Mouse (Mus musculus): Measurements from ENCODE around the gene Prrc2a. TPM values are rescaled to one million over a fixed set of nuclear protein-coding genes. Genes with fewer than 3 reads are reported as not detected.

Prrc2a gene
- polyA plus RNA-seq, 1 experiment, result 373 TPM

DNA sequence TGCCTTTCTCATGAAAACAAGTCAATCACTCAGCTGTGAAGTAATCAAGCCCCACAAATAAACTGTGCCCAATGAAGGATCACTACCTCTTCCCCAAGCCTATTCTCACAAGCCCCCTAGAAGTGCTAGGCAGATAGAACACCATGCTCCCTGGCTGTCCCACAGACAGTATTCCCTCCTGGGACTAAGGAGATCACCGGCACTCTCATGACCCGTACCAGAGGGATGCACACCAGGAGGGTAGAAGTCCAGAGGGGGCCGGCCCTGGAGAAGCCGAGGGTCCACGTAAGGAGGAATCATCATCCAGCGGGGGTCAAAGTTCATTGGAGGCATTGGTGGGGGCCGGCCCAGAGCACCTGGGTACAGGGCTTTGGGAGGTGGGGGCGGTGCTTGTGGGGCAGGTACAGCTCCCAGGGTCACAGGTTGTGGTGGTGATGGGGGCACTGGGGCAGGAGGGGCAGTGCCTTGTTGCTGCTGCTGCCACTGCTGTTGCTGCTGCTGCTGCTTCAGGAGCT lies 7.0 kb downstream of the Prrc2a start:
- peaks cover 13% of the 10 kb centered on the region for H3K4me1 ChIP-seq (ENCODE audit: control insufficient read depth, insufficient read depth, low read length)
- no peak for DNase-seq
- 93% methylated on average over 8 of the region's 8 CpGs for WGBS
- no peak for TF ChIP-seq POLR2A (IDR thresholded peaks at IDR 0.05; ENCODE audit: borderline replicate concordance, extremely low read depth, low read depth, low read length)
- no peak overlapping the region for H3K4me3 ChIP-seq (replicated peaks; ENCODE audit: extremely low read depth, low read depth, low read length)

DNA sequence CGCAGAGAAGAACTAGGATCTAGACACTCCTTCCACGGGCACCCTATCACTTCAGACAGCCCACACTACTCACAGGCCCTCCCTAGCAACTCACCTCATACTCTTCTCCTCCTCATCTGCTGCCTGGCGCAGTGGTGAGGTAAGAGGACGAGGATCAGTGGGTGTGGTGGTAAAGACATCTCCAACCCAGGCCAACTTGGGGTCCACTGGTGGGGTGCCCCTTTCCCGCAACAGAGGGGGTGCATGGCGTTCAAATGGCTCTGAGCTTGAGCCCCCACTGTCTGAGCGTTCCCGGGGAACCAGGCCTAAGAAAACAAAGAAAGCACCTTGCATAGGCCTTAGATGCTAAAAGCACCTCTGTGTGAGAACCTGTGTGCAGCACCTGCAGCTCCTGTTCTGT lies 7.4 kb downstream of the Prrc2a start:
- WGBS, result 87% methylated on average over 8 of the region's 8 CpGs
- Histone ChIP-seq H3K4me1 (ENCODE audit: control insufficient read depth, insufficient read depth, low read length) (peaks cover 8% of the 10 kb centered on the region), H3K4me3 (replicated peaks; ENCODE audit: extremely low read depth, low read depth, low read length) (no peak overlapping the region)
- no peak for DNase-seq
- TF ChIP-seq POLR2A (IDR thresholded peaks at IDR 0.05; ENCODE audit: borderline replicate concordance, extremely low read depth, low read depth, low read length) (no peak), CTCF (IDR thresholded peaks at IDR 0.05; ENCODE audit: insufficient read depth, low read length) (no peak)

DNA sequence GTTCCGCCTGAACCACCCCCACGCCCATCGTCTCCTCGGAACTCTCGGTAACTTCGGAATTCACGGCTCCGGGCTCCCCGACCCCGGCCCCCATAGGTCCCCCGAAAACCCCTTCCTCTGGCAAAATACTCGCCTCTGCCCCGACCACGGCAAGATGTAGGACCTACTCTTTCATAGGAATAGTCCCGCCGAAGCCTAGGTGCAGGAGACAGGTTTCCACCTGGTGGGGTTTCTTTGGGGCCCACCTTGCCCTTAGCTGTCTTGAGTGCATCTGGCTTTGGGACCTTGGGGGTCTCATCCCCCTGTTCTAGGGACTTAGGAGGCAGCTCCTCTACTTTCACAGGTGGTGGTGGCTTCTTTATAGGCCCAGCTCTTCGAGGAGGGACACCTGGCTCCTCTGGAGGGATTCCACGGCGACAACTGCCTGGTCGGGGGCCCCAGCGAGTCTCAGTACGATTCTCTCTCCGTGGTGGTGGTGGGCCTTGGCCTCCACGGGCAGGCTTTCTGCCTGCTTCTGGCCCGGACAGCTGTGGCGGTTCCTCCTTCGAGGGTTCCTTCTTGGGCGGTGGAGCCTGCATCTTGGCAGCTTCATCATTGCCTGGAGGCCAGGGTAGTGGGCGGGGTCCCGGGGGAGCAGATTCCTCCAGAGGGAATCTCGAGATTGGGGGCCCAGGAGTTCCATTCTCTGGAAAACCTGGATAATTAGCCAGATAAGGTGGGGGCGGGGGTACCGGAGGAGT lies 8.1 kb downstream of the Prrc2a start:
- TF ChIP-seq CTCF (IDR thresholded peaks at IDR 0.05; ENCODE audit: insufficient read depth, low read length), result no peak
- no peak for TF ChIP-seq POLR2A (IDR thresholded peaks at IDR 0.05; ENCODE audit: borderline replicate concordance, extremely low read depth, low read depth, low read length)
- no peak for DNase-seq
- Histone ChIP-seq H3K4me3 (replicated peaks; ENCODE audit: extremely low read depth, low read depth, low read length) (no peak overlapping the region), H3K4me1 (ENCODE audit: control insufficient read depth, insufficient read depth, low read length) (peaks cover 3% of the 10 kb centered on the region)
- 82% methylated on average over 33 of the region's 33 CpGs for WGBS

DNA sequence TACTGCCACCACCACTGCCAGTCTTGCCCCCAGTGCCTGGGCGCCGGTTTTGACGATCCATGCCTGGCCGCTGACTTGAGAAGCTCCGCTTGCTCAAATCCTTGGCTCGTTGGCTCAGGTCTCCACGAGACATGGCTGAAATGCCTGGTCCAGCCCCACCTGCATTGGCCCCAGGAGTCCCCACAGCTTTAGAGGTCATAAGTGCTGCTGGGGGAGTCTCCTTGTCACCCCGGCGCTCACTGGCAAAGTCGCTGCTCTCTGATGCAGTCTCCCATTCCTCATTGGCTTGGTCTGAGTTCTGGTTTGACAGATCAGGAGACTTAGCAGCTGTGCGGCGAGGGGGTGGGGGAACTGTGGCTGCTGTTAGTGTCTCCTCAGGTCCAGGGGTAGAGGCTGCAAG lies 9.2 kb downstream of the Prrc2a start:
- H3K4me1 ChIP-seq (ENCODE audit: control insufficient read depth, insufficient read depth, low read length), result no peaks in the 10 kb centered on the region
- DNase-seq, result no peak
- H3K4me3 ChIP-seq (replicated peaks; ENCODE audit: extremely low read depth, low read depth, low read length), result no peak overlapping the region
- no peak for TF ChIP-seq CTCF (IDR thresholded peaks at IDR 0.05; ENCODE audit: insufficient read depth, low read length)
- no peak for TF ChIP-seq POLR2A (IDR thresholded peaks at IDR 0.05; ENCODE audit: borderline replicate concordance, extremely low read depth, low read depth, low read length)
- WGBS, result 87% methylated on average over 12 of the region's 12 CpGs

DNA sequence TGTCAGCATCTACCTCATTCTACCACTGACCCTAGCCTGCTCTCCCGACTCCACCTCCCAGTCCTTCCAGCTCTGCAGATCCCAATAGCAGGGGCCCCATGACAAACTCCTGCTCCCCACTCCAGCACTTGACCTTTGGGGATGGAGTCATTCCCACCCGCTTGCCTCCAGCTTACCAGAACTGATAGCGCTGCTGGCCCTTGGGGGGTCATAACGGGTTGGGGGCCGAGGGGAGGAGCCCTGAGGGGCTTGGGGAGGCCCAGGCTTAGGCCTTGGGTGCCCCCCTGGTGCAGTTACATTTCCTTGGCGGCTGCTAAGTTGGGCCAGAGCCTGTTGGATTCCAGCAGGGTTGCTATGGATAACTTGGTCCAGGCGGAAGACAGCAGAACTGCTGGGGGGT lies 10.1 kb downstream of the Prrc2a start:
- TF ChIP-seq POLR2A (IDR thresholded peaks at IDR 0.05; ENCODE audit: borderline replicate concordance, extremely low read depth, low read depth, low read length) (no peak), CTCF (IDR thresholded peaks at IDR 0.05; ENCODE audit: insufficient read depth, low read length) (no peak)
- no peak for DNase-seq
- Histone ChIP-seq H3K4me3 (replicated peaks; ENCODE audit: extremely low read depth, low read depth, low read length) (no peak overlapping the region), H3K4me1 (ENCODE audit: control insufficient read depth, insufficient read depth, low read length) (no peaks in the 10 kb centered on the region)
- WGBS, result 82% methylated on average over 7 of the region's 7 CpGs

DNA sequence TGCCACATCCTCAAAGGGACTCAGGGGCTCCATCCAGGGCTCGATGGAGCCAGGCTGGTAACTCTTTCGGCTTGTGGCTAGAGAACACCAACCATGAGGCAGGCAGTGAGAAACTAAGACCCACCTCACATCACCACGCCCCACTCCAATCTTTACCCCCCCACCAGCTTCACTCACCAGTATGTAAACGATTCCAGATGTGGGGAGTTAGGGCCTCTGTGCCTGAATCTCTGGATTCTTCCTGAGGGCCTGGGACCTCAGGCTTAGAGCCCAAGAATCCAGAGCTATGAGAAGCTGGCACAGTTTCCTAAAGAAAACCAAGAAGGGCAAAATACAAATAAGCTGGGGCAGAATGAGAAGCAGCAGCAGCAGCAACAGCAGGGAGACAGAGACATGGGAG lies 10.8 kb downstream of the Prrc2a start:
- TF ChIP-seq CTCF (IDR thresholded peaks at IDR 0.05; ENCODE audit: insufficient read depth, low read length) (no peak), POLR2A (IDR thresholded peaks at IDR 0.05; ENCODE audit: borderline replicate concordance, extremely low read depth, low read depth, low read length) (no peak)
- H3K4me3 ChIP-seq (replicated peaks; ENCODE audit: extremely low read depth, low read depth, low read length), result no peak overlapping the region
- DNase-seq, result no peak
- no peaks in the 10 kb centered on the region for H3K4me1 ChIP-seq (ENCODE audit: control insufficient read depth, insufficient read depth, low read length)
- WGBS, result 77% methylated on average over 4 of the region's 4 CpGs

DNA sequence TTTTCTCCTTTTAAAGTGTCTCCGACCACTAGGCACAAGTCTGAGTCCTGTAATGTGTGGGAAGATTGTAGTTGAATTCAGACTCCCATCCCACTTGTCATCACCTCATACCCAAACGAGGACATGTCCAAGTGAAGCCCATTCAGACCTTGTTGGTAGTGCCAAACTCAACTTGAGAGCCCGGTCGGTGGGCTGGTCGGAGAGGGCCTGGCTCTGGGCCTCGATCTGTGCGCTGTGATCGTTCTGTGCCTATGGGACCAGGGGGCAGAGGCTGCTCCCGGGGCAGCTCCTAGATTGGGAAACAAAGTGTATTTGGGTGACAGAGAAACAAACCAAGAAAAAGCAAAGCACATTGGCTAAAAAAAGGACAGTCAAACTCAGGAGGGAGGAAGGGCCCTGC lies 11.6 kb downstream of the Prrc2a start:
- Histone ChIP-seq H3K4me3 (replicated peaks; ENCODE audit: extremely low read depth, low read depth, low read length) (no peak overlapping the region), H3K4me1 (ENCODE audit: control insufficient read depth, insufficient read depth, low read length) (no peaks in the 10 kb centered on the region)
- no peak for DNase-seq
- 85% methylated on average over 9 of the region's 9 CpGs for WGBS
- no peak for TF ChIP-seq CTCF (IDR thresholded peaks at IDR 0.05; ENCODE audit: insufficient read depth, low read length)
- no peak for TF ChIP-seq POLR2A (IDR thresholded peaks at IDR 0.05; ENCODE audit: borderline replicate concordance, extremely low read depth, low read depth, low read length)

DNA sequence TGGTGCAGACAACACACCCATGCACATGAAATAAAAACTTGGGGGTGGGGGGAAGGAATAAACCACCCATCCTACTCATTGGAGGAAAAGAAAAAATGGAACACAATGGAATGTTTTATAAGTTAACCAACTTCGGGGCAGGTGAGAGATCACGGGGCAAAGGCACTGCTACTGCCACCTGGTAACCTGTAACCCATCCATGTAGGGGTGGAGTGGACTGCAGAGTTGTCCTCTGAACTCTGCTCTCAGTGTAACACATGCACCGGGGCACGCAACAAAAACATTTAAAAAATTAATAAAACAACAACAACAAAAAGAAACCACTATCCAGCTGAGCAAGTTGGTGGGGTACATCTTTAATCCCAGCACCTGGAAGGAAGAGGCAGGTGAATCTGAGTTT lies 12.6 kb downstream of the Prrc2a start:
- no peak for TF ChIP-seq CTCF (IDR thresholded peaks at IDR 0.05; ENCODE audit: insufficient read depth, low read length)
- H3K4me3 ChIP-seq (replicated peaks; ENCODE audit: extremely low read depth, low read depth, low read length), result no peak overlapping the region
- 92% methylated on average over 4 of the region's 4 CpGs for WGBS
- H3K4me1 ChIP-seq (ENCODE audit: control insufficient read depth, insufficient read depth, low read length), result no peaks in the 10 kb centered on the region
- no peak for DNase-seq

DNA sequence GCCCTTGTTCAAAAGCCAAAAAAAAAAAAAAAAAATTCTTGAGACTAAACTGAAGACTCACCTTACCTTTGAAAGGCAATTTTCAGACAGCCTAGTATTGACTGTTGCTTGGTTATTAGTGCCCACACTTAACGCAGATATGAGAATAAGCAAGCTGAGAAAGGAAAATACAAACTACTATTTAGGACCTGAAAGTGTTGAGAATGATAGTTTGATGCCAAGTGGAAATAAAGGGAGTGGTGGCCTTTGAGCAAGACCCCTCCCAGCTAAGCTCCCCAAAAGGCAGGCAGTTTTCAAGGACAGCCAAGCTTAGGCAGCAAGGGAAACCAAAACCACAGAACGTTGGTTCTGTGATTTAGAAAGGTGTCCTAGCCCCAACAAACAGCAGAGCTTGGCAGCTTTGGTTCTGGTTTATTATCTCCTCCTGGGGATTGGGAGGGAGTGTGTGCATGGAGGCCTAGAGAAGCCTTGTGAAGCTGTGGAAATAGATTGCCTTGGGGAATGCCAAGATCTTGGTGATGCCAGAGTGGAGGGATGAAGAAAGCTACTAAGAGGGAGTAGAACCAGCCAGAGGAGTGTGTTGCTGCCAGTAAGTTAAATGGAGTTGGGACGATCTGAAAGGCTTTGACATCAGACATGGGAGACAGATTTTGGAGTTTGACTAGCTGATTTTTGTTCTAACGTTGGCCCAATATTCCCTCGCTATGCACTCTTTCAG lies 16.6 kb downstream of the Prrc2a start:
- Histone ChIP-seq H3K4me1 (ENCODE audit: control insufficient read depth, insufficient read depth, low read length) (no peaks in the 10 kb centered on the region), H3K4me3 (replicated peaks; ENCODE audit: extremely low read depth, low read depth, low read length) (no peak overlapping the region)
- WGBS, result 52% methylated on average over 5 of the region's 5 CpGs
- DNase-seq, result no peak
- TF ChIP-seq POLR2A (IDR thresholded peaks at IDR 0.05; ENCODE audit: borderline replicate concordance, extremely low read depth, low read depth, low read length) (no peak), CTCF (IDR thresholded peaks at IDR 0.05; ENCODE audit: insufficient read depth, low read length) (no peak)

DNA sequence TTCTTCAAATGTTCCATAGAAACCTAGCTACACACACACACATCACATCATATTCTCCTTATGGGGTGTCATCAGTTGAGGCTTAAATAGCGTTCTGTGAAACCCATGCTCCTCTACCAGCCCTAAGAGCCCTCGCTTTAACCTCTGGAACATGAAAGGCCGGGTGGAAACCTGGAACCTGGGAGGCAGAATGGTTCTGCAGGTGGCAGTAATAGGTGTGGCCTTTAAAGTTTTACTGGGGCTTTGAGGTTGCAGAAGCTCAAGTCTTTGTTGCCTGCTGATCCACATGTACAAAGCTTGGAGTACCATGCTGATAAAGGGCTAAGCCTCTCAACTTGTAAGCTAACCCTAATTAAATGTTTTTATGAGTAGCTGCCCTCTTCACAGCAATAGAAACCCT lies 17.3 kb downstream of the Prrc2a start:
- no peak for DNase-seq
- TF ChIP-seq POLR2A (IDR thresholded peaks at IDR 0.05; ENCODE audit: borderline replicate concordance, extremely low read depth, low read depth, low read length) (no peak), CTCF (IDR thresholded peaks at IDR 0.05; ENCODE audit: insufficient read depth, low read length) (no peak)
- no peak overlapping the region for H3K4me3 ChIP-seq (replicated peaks; ENCODE audit: extremely low read depth, low read depth, low read length)
- WGBS, result 64% methylated on average over 3 of the region's 3 CpGs
- H3K4me1 ChIP-seq (ENCODE audit: control insufficient read depth, insufficient read depth, low read length), result no peaks in the 10 kb centered on the region
